Mouse (Mus musculus): ENCODE data around the gene Lsm6.

Lsm6 gene

DNA sequence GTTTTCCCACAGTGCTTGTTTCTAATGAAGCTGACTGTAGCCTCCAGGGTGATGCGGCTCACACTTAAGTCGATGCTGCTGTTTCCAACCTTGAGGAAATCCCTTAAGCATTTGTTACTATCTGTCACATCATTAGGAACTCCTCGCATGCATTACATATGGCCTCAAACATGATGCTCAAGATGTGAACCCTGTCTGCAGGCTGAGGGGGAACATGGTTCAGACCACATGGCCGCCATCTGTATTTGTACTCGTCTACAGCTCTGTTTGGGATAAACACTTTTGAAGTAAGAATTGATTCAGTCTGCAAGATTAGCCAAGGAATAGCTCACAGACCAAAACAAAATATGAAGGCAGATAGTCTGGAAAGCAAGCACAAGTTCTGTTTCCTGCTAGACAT, 14.9 kb downstream of the Lsm6 start:
- DNase-seq (ENCODE audit: low spot score in 2 of 2) = no peak

DNA sequence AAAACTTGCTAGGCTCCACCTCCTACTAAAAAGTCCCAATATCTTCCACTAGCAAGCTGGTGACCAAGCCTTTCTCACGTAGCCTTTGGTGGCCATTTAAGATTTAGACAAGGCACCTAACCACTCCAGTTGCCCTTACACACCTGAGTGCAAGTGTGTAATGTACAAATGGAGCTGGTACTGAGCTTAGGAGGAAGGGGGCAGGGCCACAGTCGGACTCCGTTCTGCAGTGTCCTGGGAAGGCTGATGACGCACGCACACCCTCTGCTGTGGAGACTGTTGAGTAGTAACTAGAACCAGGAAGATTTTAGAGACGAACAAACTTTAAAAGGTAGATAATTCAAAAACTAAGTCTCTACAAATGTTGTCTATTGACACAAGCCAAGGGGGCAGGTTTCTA, 19.7 kb downstream of the Lsm6 start:
- DNase-seq (ENCODE audit: low spot score in 2 of 2) = no peak

DNA sequence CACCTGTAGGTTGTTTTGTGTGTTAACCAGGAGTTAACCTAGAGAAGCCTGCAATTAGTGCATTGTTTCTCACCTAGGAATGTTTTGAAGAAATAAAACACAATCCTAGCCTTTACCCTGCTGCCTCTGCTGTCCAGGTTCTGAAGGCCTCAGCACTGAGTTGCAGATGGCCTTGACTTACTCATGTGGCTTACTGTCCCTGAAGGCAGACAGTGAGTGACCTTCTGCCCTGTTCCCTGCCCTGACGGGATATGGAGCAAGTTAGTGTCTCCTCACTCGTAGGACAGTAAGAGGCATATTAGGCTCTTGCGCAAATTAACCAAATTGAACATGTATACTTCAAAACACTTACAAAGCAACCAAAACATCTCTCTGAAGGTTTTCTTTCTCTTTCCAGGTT, 22.3 kb downstream of the Lsm6 start:
- DNase-seq (ENCODE audit: low spot score in 2 of 2) = no peak

DNA sequence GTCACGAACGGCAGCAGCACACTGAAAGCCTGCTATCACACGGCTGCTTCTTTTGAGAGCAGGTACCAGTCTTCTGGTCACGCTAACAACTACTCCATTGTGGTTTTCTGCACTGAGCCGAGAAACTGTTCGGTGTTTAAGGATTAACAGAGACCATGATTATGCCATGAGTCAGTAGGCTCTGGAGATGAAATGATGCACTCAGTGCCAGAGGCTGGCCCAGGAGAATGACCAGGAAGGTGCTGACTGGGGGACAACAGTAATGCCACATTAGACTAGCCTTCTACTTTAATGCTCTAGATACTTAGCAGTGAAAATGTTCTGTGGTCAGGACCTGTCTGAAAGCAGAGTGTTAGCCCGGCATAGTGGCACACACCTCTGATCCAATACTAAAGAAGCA, 23.0 kb downstream of the Lsm6 start:
- no peak for DNase-seq (ENCODE audit: low spot score in 2 of 2)

DNA sequence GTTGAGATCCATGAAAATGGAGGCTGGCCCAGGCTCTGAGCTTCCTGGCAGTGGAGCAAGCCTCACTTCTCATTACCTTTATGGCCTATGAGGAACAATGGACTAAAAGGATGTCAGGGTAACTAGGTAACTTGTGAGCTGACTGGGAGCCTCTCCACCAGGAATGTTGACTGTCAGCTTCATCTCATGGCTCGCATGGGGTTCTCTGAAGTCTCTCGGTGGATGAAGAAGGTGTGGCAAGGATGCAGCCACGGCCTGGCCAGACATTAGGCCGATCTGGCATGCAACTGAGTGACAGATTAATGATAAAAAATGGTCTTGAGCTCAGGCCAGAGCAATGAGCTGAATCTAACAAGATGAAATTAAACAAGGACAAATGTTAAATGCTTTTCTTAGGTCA, 27.7 kb downstream of the Lsm6 start:
- DNase-seq (ENCODE audit: low spot score in 2 of 2) = no peak

DNA sequence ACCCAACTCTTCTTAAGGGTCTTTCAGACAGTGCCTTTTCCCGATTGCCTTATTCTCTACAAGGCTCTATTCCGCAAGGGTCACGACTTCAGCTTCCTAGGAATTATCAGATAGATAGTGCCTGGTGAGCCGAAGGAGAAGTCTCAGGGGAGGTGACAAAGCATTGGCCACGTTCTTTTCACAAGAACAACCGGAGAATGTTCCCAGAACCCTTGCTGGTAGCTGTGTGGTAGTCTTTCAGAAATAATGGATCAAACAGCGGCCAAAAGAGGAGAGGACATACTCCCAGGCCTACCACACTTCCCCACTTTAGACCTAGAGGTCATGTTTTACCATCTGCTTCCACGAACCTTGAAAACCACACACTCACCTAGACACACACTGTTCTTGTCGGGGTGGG, 44.1 kb downstream of the Lsm6 start:
- no peak for DNase-seq (ENCODE audit: low spot score in 2 of 2)

DNA sequence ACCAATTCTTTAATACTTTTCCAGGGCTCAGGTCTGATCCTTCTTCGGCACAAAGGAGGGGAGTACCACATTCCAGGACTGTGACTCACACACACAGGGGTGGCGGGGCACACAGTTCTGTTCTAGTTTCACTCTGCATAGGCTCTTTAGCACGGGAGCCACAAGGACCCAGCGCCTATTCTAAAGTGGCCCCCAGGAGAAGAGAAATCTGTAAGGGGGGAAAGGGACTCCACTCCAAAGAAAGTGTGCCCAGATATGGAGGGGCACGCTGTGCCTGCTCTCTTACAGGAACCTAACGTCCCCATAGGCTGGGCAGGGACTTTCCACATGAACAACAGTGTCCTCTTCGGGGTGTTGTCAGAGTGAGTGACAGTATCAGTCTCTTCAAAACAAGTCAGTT, 49.7 kb downstream of the Lsm6 start:
- no peak for DNase-seq (ENCODE audit: low spot score in 2 of 2)

DNA sequence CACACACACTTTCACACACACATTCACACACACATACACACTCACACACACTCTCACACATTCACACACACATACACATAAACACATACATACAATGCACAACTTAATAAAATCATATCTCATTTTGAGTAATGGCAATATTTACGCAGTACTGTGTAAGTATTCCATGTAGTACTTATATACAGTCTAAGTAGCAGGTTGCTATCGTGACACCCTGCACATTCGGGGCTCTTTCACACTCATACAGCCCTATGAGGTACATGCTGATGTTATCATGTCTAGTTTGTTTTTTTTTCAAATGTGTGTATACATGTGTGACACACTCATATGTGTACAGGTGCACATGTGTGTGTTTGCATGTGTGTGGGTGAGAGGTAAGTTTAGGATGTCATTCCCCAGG, 50.4 kb downstream of the Lsm6 start:
- no peak for DNase-seq (ENCODE audit: low spot score in 2 of 2)

DNA sequence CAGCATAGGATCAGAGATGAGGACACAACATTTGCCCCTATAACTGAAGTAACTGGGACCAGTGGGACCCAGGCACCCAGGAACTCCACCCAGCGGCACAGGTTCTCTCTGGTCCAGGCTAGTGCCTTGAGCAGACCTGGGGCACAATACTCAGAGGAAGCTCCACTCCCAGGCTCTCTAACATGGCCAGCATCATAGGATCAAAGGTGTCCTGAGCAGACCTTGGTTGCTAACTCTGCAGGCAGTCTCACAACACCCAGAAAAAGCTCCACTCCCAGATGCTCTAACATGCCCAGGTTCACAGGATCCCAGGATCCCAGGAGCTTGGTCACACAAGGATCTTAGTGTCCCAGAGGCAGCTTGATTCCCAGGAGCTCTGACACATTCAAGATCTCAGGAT, 55.4 kb downstream of the Lsm6 start:
- no peak for DNase-seq (ENCODE audit: low spot score in 2 of 2)

DNA sequence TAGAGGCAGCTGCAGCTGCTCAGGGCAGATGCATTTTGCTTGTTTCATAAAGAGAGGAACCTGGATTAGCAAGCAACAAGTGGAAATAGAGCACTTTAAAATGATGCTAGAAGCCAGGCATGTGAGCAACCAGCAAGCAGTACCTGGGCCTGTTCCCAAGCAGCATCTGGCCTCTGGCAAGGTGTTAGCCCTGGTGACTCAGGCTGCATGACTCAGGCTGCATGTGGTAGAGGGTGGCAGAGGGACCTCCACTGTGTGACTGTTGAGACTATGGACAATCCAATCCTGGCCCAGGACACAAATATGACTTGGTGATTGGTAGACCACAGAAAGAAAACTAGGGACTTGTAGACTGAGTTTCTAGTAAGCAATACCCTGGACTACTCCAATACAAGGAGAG, 56.0 kb downstream of the Lsm6 start:
- DNase-seq (ENCODE audit: low spot score in 2 of 2) = no peak

DNA sequence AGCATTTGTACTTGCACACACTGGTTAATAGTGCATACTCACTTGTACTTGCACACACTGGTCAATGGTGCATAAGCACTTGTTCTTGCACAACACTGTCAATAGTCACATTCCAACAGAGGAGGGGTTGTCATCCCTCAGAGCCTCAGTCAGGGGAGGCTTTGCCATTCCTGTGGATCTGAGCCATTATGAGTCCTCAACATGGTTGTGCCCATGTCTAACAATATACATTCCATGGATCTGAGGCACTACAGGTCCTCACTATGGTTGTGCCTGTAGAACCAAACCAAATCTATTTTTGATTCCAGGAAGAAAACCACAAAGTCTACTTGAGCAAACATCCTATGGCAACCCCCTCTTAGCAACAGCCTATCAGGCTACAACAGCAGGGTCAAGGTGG, 61.8 kb downstream of the Lsm6 start:
- no peak for DNase-seq (ENCODE audit: low spot score in 2 of 2)

DNA sequence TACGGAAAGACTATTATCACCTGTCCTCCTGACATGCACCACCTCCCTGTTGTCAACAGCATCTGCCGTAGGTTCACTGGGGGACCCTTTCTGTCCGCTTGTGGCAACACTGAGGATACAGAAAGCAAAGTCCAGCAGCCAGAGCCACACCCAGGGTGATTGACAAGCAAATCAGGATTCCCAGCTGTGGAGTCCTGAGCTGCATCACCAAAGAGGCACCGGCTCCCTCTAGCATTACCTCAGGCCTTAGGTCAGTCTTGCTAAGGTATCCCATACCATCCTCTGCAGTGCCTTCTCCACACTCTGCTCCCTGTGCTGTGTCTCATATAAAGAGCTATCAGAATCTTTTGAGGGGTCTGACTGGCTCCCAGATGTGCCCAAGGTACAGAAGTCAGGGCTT, 66.0 kb downstream of the Lsm6 start:
- DNase-seq (ENCODE audit: low spot score in 2 of 2) = no peak

All from right cerebral cortex, postnatal 36 days (tissue).